ENCODE assay signal across 8 mouse cellular contexts in the genomic region with DNA sequence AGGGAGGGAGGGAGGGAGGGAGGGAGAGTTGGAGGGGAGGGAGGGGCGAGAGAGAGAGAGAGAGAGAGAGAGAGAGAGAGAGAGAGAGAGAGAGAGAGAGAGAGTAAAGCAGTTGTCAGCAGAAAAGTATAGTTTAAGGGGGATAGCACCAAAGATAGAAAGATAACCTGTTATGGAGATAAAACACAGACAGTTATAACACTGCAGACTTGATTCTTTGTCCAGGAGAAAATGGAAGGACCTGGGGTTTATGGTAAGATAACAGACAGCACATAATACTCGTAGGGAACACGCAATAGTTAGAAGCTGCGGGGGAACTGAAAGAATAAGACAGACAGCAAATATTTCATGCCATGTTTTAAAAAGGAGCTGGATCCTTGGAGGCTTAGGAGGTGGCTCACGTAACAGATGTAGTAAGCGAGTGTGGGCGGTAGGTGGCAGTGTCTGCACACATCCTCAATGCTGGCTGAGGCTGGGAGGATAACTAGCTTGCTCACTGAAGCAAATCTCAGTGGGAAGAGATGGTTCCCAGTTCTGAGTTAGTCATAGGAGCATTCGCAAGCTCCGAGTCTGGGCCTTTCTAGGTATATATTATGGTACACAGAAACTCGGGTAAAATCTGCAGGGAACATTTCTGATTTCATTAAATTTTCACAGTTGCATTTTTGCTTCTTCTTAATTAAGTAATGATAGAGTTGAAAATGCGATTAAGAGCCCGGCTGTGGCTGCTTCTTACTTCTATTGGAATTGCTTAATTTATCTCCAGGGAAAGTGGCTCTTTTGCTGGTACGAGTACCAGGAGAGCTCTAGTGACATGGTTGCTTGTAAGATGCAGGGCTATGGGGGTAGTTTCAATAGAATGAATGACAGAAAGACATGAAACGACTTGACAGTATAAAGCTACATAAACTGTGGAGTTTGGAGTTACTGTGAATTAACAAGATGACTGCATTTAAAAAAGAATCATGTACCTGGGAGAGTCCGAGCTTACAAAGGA.
DNase-seq lines count a peak whose midpoint lies in the region; ATAC-seq and TF ChIP-seq lines count a peak whose summit lies in the region.

No protein-coding gene starts in this region.

- no peaks in the 10 kb centered on the region for H3K9me3 ChIP-seq in G1E (replicated peaks)
- H3K9me3 ChIP-seq in forebrain, embryonic 13.5 days (replicated peaks), result no peaks in the 10 kb centered on the region
- H3K9me3 ChIP-seq in hindbrain, embryonic 13.5 days, result no peaks in the 10 kb centered on the region

- H3K4me1 ChIP-seq in G1E (ENCODE audit: insufficient read depth, low read depth, low read length), result no peaks in the 10 kb centered on the region
- no peaks in the 10 kb centered on the region for H3K4me1 ChIP-seq in forebrain, embryonic 13.5 days
- H3K4me1 ChIP-seq in hindbrain, embryonic 13.5 days (replicated peaks), result no peaks in the 10 kb centered on the region

- no peak overlapping the region for H3K4me3 ChIP-seq in G1E (ENCODE audit: low read depth, low read length)
- H3K4me3 ChIP-seq in forebrain, embryonic 13.5 days, result no peak overlapping the region
- H3K4me3 ChIP-seq in hindbrain, embryonic 13.5 days, result no peak overlapping the region

- no peaks in the 10 kb centered on the region for H3K27me3 ChIP-seq in G1E (ENCODE audit: insufficient read depth, low read length)
- H3K27me3 ChIP-seq in forebrain, embryonic 13.5 days, result no peaks in the 10 kb centered on the region
- no peaks in the 10 kb centered on the region for H3K27me3 ChIP-seq in hindbrain, embryonic 13.5 days

- H3K4me2 ChIP-seq in forebrain, embryonic 13.5 days, result no peak overlapping the region
- H3K4me2 ChIP-seq in hindbrain, embryonic 13.5 days, result 0 out of 2 replicates have a peak overlapping the region, but pooled peaks have one; percentile 21

- peak; percentile 90 for TF ChIP-seq CTCF in G1E (IDR thresholded peaks at IDR 0.05; ENCODE audit: low read depth, low read length)

- no peak overlapping the region for H3K9ac ChIP-seq in forebrain, embryonic 13.5 days
- no peak overlapping the region for H3K9ac ChIP-seq in hindbrain, embryonic 13.5 days

- peak; percentile 64 for DNase-seq in G1E (ENCODE audit: low spot score)
- peak; percentile 35 for DNase-seq in c-Kit-positive CD71-positive TER-119-negative erythroid progenitor cells, embryonic 14.5 days (ENCODE audit: low read depth)
- peak; percentile 90 to 93 for DNase-seq in layer of hippocampus, postnatal 10 days (ENCODE audit: low spot score in 2 of 2)
- DNase-seq in lung, postnatal 25 days (ENCODE audit: low spot score), result peak; percentile 42
- peak; percentile 91 for DNase-seq in retina, embryonic 14.5 days (ENCODE audit: low spot score)
- DNase-seq in thymus, postnatal 25 days, result peak; percentile 70

- ATAC-seq in G1E (ENCODE audit: extremely low read depth, insufficient number of reproducible peaks, low FRiP score, poor library complexity, severe bottlenecking), result peak; percentile 92
- peak; percentile 93 for ATAC-seq in forebrain, embryonic 13.5 days
- ATAC-seq in hindbrain, embryonic 13.5 days (ENCODE audit: low FRiP score), result peak; percentile 95

- no peaks in the 10 kb centered on the region for H3K36me3 ChIP-seq in G1E (replicated peaks)
- H3K36me3 ChIP-seq in forebrain, embryonic 13.5 days (ENCODE audit: poor library complexity, severe bottlenecking), result no peaks in the 10 kb centered on the region
- no peaks in the 10 kb centered on the region for H3K36me3 ChIP-seq in hindbrain, embryonic 13.5 days

- no peak overlapping the region for H3K27ac ChIP-seq in forebrain, embryonic 13.5 days
- H3K27ac ChIP-seq in hindbrain, embryonic 13.5 days, result no peak overlapping the region; the same call in 1 of the 2 replicates

- 29% methylated on average over 14 of the region's 15 CpGs for WGBS in forebrain, embryonic 13.5 days
- 29% methylated on average over 14 of the region's 15 CpGs for WGBS in hindbrain, embryonic 13.5 days

Comparison
In these comparisons a context has a peak if more than half of its experiments do, and no peak if none do; other contexts are left out.
1. DNase-seq: peak in every context shown above with its lines; median percentile 92 in layer of hippocampus, postnatal 10 days; 91 in retina, embryonic 14.5 days; 70 in thymus, postnatal 25 days; 64 in G1E; 42 in lung, postnatal 25 days; 35 in c-Kit-positive CD71-positive TER-119-negative erythroid progenitor cells, embryonic 14.5 days.